8 mouse cellular contexts compared by ENCODE assay signal in genomic region chr7:66108961-66109854, GRCm38 (mm10). TPM values are rescaled to one million over a fixed set of nuclear protein-coding genes. Genes with fewer than 3 reads are reported as not detected.
DNase-seq lines count a peak whose midpoint lies in the region; ATAC-seq and TF ChIP-seq lines count a peak whose summit lies in the region.

Gene Chsy1, plus strand, starts transcription at chr7:66109515.

- peak; percentile 89 for DNase-seq in CD4-positive, CD25-positive, alpha-beta regulatory T cell, adult 2 months (ENCODE audit: low read depth, low spot score)
- peak; percentile 94 for DNase-seq in kidney, postnatal 0 days (ENCODE audit: low spot score)
- peak; percentile 92 for DNase-seq in liver, embryonic 11.5 days (ENCODE audit: low spot score)
- DNase-seq in naive thymus-derived CD4-positive, alpha-beta T cell, adult 2 months (ENCODE audit: low read depth) = peak; percentile 77
- peak; percentile 91 for DNase-seq in splenic B cell, adult 2 months (ENCODE audit: low read depth, low spot score)

- WGBS in heart, embryonic 13.5 days = under 1% methylated on average over 88 of the region's 123 CpGs
- WGBS in kidney, postnatal 0 days = under 1% methylated on average over 55 of the region's 123 CpGs
- under 1% methylated on average over 112 of the region's 123 CpGs for WGBS in liver, embryonic 11.5 days

- H3K4me2 ChIP-seq in heart, embryonic 13.5 days = peak within 1 kb of the TSS; percentile 94
- peak within 1 kb of the TSS; percentile 91 for H3K4me2 ChIP-seq in kidney, postnatal 0 days (ENCODE audit: low read length)
- H3K4me2 ChIP-seq in liver, embryonic 11.5 days = peak within 1 kb of the TSS; percentile 93

- H3K27me3 ChIP-seq in heart, embryonic 13.5 days (replicated peaks) = no peaks in the 10 kb centered on the region
- H3K27me3 ChIP-seq in kidney, postnatal 0 days (ENCODE audit: insufficient read depth, low read length) = no peaks in the 10 kb centered on the region
- H3K27me3 ChIP-seq in liver, embryonic 11.5 days (replicated peaks; ENCODE audit: control insufficient read depth, insufficient read depth, low read length) = no peaks in the 10 kb centered on the region
- H3K27me3 ChIP-seq in splenic B cell, adult 2 months (ENCODE audit: control insufficient read depth, insufficient read depth, low read length, poor library complexity, severe bottlenecking) = no peaks in the 10 kb centered on the region

- TF ChIP-seq CTCF in kidney, postnatal 0 days (IDR thresholded peaks at IDR 0.05; ENCODE audit: low read depth) = no peak; the same call in 1 of the 2 replicates

- peak within 1 kb of the TSS; percentile 79 for H3K4me3 ChIP-seq in brown adipose tissue, adult 24 weeks (ENCODE audit: insufficient read depth, low read depth, low read length)
- peak within 1 kb of the TSS; percentile 87 for H3K4me3 ChIP-seq in heart, embryonic 13.5 days
- H3K4me3 ChIP-seq in kidney, postnatal 0 days (replicated peaks; ENCODE audit: low read depth, low read length) = peak within 1 kb of the TSS; percentile 76
- H3K4me3 ChIP-seq in liver, embryonic 11.5 days (ENCODE audit: low read depth, low read length) = peak within 1 kb of the TSS; percentile 86

- no peak within 1 kb of the TSS; the same call in 1 of the 2 replicates for H3K27ac ChIP-seq in brown adipose tissue, adult 24 weeks (replicated peaks; ENCODE audit: low read depth, low read length)
- H3K27ac ChIP-seq in heart, embryonic 13.5 days (replicated peaks) = peak within 1 kb of the TSS; percentile 92
- peak within 1 kb of the TSS; percentile 87 for H3K27ac ChIP-seq in kidney, postnatal 0 days
- H3K27ac ChIP-seq in liver, embryonic 11.5 days (ENCODE audit: low read depth, low read length) = peak within 1 kb of the TSS; percentile 88

- peaks cover under 1% of the 10 kb centered on the region for H3K36me3 ChIP-seq in heart, embryonic 13.5 days
- no peaks in the 10 kb centered on the region for H3K36me3 ChIP-seq in kidney, postnatal 0 days (ENCODE audit: insufficient read depth, low read length)
- H3K36me3 ChIP-seq in liver, embryonic 11.5 days (ENCODE audit: control insufficient read depth, insufficient read depth, low read length) = peaks cover under 1% of the 10 kb centered on the region; the same call in 1 of the 2 replicates
- no peaks in the 10 kb centered on the region for H3K36me3 ChIP-seq in splenic B cell, adult 2 months (ENCODE audit: control insufficient read depth, insufficient read depth, low read length, poor library complexity, severe bottlenecking)

- no peaks in the 10 kb centered on the region for H3K9me3 ChIP-seq in heart, embryonic 13.5 days
- no peaks in the 10 kb centered on the region for H3K9me3 ChIP-seq in kidney, postnatal 0 days (replicated peaks; ENCODE audit: low read length)
- H3K9me3 ChIP-seq in liver, embryonic 11.5 days (ENCODE audit: control insufficient read depth, low read length) = no peaks in the 10 kb centered on the region

- peak; percentile 47 for ATAC-seq in erythroid progenitor cell, adult 5-6 weeks (replicated peaks; ENCODE audit: low FRiP score, poor library complexity, severe bottlenecking)
- peak; percentile 74 for ATAC-seq in heart, embryonic 13.5 days (ENCODE audit: extremely low read depth, insufficient number of reproducible peaks, low FRiP score, low TSS enrichment)
- peak; percentile 85 for ATAC-seq in kidney, postnatal 0 days (replicated peaks; ENCODE audit: low FRiP score, low read depth)
- peak; percentile 64 for ATAC-seq in liver, embryonic 11.5 days (replicated peaks; ENCODE audit: low FRiP score)

- H3K9ac ChIP-seq in heart, embryonic 13.5 days = peak within 1 kb of the TSS; percentile 96
- peak within 1 kb of the TSS; percentile 89 for H3K9ac ChIP-seq in kidney, postnatal 0 days (ENCODE audit: low read depth, low read length)
- H3K9ac ChIP-seq in liver, embryonic 11.5 days (ENCODE audit: low read depth, low read length) = peak within 1 kb of the TSS; percentile 96

- H3K4me1 ChIP-seq in brown adipose tissue, adult 24 weeks (ENCODE audit: control insufficient read depth, insufficient read depth, insufficient read length, low read length) = peaks cover 3% of the 10 kb centered on the region; the same call in 1 of the 2 replicates
- H3K4me1 ChIP-seq in heart, embryonic 13.5 days = peaks cover 62% of the 10 kb centered on the region
- H3K4me1 ChIP-seq in kidney, postnatal 0 days (replicated peaks; ENCODE audit: insufficient read depth, low read length) = peaks cover 6% of the 10 kb centered on the region; the same call in 1 of the 2 replicates
- peaks cover 23% of the 10 kb centered on the region for H3K4me1 ChIP-seq in liver, embryonic 11.5 days (replicated peaks; ENCODE audit: control insufficient read depth, insufficient read depth, low read length)

RNA-seq across cellular contexts. Expression of gene Chsy1, which starts in this region (rescaled TPM):
- polyA plus RNA-seq in brown adipose tissue, adult 24 weeks (2012; ENCODE audit: insufficient read depth, insufficient read length, missing spikeins) = 4.8 and 5.5 TPM in 2 replicates
- total RNA-seq in erythroid progenitor cell, adult 5-6 weeks (2015; ENCODE audit: low replicate concordance) = 7.6 and 10.1 TPM in 2 replicates
- total RNA-seq in erythroid progenitor cell, adult 5-6 weeks (2017; ENCODE audit: low replicate concordance) = 9.9 and 15.3 TPM in 2 replicates
- polyA plus RNA-seq in heart, embryonic 13.5 days (2015; fragmentation: Nextera tagmentation; extraction: Ambion mirVana) = 11.7 and 13.2 TPM in 2 replicates
- polyA plus RNA-seq in kidney, postnatal 0 days (2015; fragmentation: Nextera tagmentation; extraction: Ambion mirVana) = 12.0 and 12.2 TPM in 2 replicates
- 22.4 and 23.1 TPM in 2 replicates for polyA plus RNA-seq in liver, embryonic 11.5 days (2014; fragmentation: Nextera tagmentation; extraction: Ambion mirVana)
